Mouse (Mus musculus) heart, embryonic 15.5 days (tissue): ENCODE results near the gene Wdr82. TPM values are rescaled to one million over a fixed set of nuclear protein-coding genes. Genes with fewer than 3 reads are reported as not detected.

Experiments
- ATAC-seq: fragments of 200-750 bp; cut with Nextera tagmentation; replicated peaks from 2 replicates; pipeline ENCODE4 v1.8.0; 2017; ENCODE audit warnings: low read depth, moderate TSS enrichment; ENCODE audit not compliant: insufficient number of reproducible peaks, insufficient read depth, low FRiP score
- H3K27ac ChIP-seq: fragments of 300-500 bp; sonication (generic); 2 replicates; pipeline ENCODE4 v1.5.1; 2015; ENCODE audit warnings: mild to moderate bottlenecking, inconsistent platforms
- H3K27me3 ChIP-seq: fragments of 300-500 bp; sonication (generic); 2 replicates; pipeline ENCODE4 v1.6.1; 2015; ENCODE audit warnings: inconsistent platforms
- H3K36me3 ChIP-seq: fragments of 300-500 bp; sonication (generic); 2 replicates; pipeline ENCODE4 v1.6.1; 2015; ENCODE audit warnings: mild to moderate bottlenecking, inconsistent platforms
- H3K4me1 ChIP-seq: fragments of 300-500 bp; sonication (generic); replicated peaks from 2 replicates; pipeline ENCODE4 v1.6.1; 2015; ENCODE audit warnings: inconsistent platforms
- H3K4me2 ChIP-seq: fragments of 300-500 bp; sonication (generic); 2 replicates; pipeline ENCODE4 v1.6.1; 2015; ENCODE audit warnings: inconsistent platforms, mild to moderate bottlenecking, moderate library complexity
- H3K4me3 ChIP-seq: fragments of 300-500 bp; sonication (generic); 2 replicates; pipeline ENCODE4 v1.5.1; 2015; ENCODE audit warnings: mild to moderate bottlenecking, inconsistent platforms
- H3K9ac ChIP-seq: fragments of 300-500 bp; sonication (generic); 2 replicates; pipeline ENCODE4 v1.6.1; 2015; ENCODE audit warnings: mild to moderate bottlenecking, inconsistent platforms
- H3K9me3 ChIP-seq: fragments of 300-500 bp; sonication (generic); replicated peaks from 2 replicates; pipeline ENCODE4 v1.6.1; 2016; ENCODE audit warnings: inconsistent platforms
- WGBS: fragments of 180-500 bp; shearing (Covaris S2); methylation state at CpG from one replicate; pipeline ENCODE4 v1.1.7; 2015; ENCODE audit warnings: mixed read lengths; 5-methylcytosine and 5-hydroxymethylcytosine counted together
- microRNA counts: library from miRNA; unstranded; fragments of <30 nt; microRNA quantifications from one replicate; lab custom pipeline; 2016
- microRNA-seq: library from miRNA; unstranded; fragments of <30 nt; microRNA quantifications from one replicate; pipeline ENCODE4, GENCODE M21; 2016
- polyA plus RNA-seq: library from polyadenylated mRNA; unstranded; fragments of >200 nt; fragmentation: Nextera tagmentation; extraction: Ambion mirVana; gene quantifications from 2 replicates; pipeline ENCODE4 v1.2.1, GENCODE M21; 2015

Gene Wdr82
- polyA plus RNA-seq, 1 experiment from 2014 or later, result 16.7 TPM

GRCm38 (mm10) chr9:106237401-106237800 is 66.7 kb downstream of the Wdr82 start:
- H3K36me3 ChIP-seq, result peaks cover 100% of the 10 kb centered on the region
- no peak overlapping the region for H3K27ac ChIP-seq
- no peaks in the 10 kb centered on the region for H3K27me3 ChIP-seq
- no peaks in the 10 kb centered on the region for H3K9me3 ChIP-seq
- H3K9ac ChIP-seq, result no peak overlapping the region
- no peak overlapping the region for H3K4me3 ChIP-seq
- 85% methylated on average over 8 of the region's 8 CpGs for WGBS
- peaks cover 13% of the 10 kb centered on the region for H3K4me1 ChIP-seq
- H3K4me2 ChIP-seq, result no peak overlapping the region
- no peak for ATAC-seq

GRCm38 (mm10) chr9:106237878-106238277 is 67.2 kb downstream of the Wdr82 start:
- no peak overlapping the region for H3K9ac ChIP-seq
- ATAC-seq, result no peak
- no peak overlapping the region for H3K4me2 ChIP-seq
- no peak overlapping the region for H3K27ac ChIP-seq
- H3K4me3 ChIP-seq, result no peak overlapping the region
- H3K27me3 ChIP-seq, result no peaks in the 10 kb centered on the region
- WGBS, result 90% methylated on average over 10 of the region's 10 CpGs
- no peaks in the 10 kb centered on the region for H3K9me3 ChIP-seq
- peaks cover 99% of the 10 kb centered on the region for H3K36me3 ChIP-seq
- peaks cover 13% of the 10 kb centered on the region for H3K4me1 ChIP-seq

MicroRNAs encoded within 50 kb of the gene (microRNA counts, 519-probe panel; counts per million panel counts)
- 4,734 counts per million, percentile 98 among the panel's probes with 10 or more counts for microRNA mmu-let-7g (lab: Ali Mortazavi, UCI)

Small RNAs within 50 kb of the gene (microRNA-seq; reads per million reads assigned to microRNA genes)
- 1.3 reads per million for gene Mir135a-1
- 69,071 reads per million, percentile 99 among the genes with 10 or more reads in this experiment for gene Mirlet7g

Other genes starting within 250 kb of the Wdr82 start
- 0.23 and 0.25 TPM in 2 replicates for gene Col6a5, start 210.3 kb upstream of the Wdr82 start, polyA plus RNA-seq
- gene Col6a4, start 74.1 kb upstream of the Wdr82 start, polyA plus RNA-seq, result 0.10 and 0.43 TPM in 2 replicates
- 0.74 and 1.1 TPM in 2 replicates for gene Glyctk, start 12.8 kb upstream of the Wdr82 start, polyA plus RNA-seq
- gene Ppm1m, start 28.8 kb downstream of the Wdr82 start, polyA plus RNA-seq, result 23.1 and 33.6 TPM in 2 replicates
- 46.7 and 52.9 TPM in 2 replicates for gene Twf2, start 32.2 kb downstream of the Wdr82 start, polyA plus RNA-seq
- 0.04 and 0.08 TPM in 2 replicates for gene Tlr9, start 51.7 kb downstream of the Wdr82 start, polyA plus RNA-seq
- 168 and 187 TPM in 2 replicates for gene Alas1, start 77.7 kb downstream of the Wdr82 start, polyA plus RNA-seq
- 23.7 and 26.8 TPM in 2 replicates for gene Poc1a, start 110.1 kb downstream of the Wdr82 start, polyA plus RNA-seq
- gene Dusp7, start 197.7 kb downstream of the Wdr82 start, polyA plus RNA-seq, result 8.9 and 13.8 TPM in 2 replicates